Mouse (Mus musculus) limb, embryonic 11.5 days (tissue): ENCODE results near the gene Nek6. TPM values are rescaled to one million over a fixed set of nuclear protein-coding genes. Genes with fewer than 3 reads are reported as not detected.

ENCODE experiments used
- ATAC-seq: fragments of 200-750 bp; cut with Nextera tagmentation; 2 replicates; pipeline ENCODE4 v1.8.0; 2017; ENCODE audit warnings: low read depth; ENCODE audit not compliant: insufficient number of reproducible peaks, low FRiP score, low TSS enrichment
- DNase-seq: peaks from one replicate; pipeline ENCODE4 v3.0.0-alpha.2; 2015; ENCODE audit warnings: low spot score
- H3K27ac ChIP-seq: fragments of 300-500 bp; sonication (generic); replicated peaks from 2 replicates; pipeline ENCODE4 v1.5.1; 2014; ENCODE audit warnings: low read depth, mild to moderate bottlenecking, low read length
- H3K27me3 ChIP-seq: fragments of 300-500 bp; sonication (generic); 2 replicates; pipeline ENCODE4 v1.6.1; 2014; ENCODE audit warnings: mild to moderate bottlenecking, low read length, mixed read lengths; ENCODE audit not compliant: control insufficient read depth, insufficient read depth
- H3K36me3 ChIP-seq: fragments of 300-500 bp; sonication (generic); 2 replicates; pipeline ENCODE4 v1.6.1; 2014; ENCODE audit warnings: mild to moderate bottlenecking, low read length, moderate library complexity, mixed read lengths; ENCODE audit not compliant: control insufficient read depth, insufficient read depth
- H3K4me1 ChIP-seq: fragments of 300-500 bp; sonication (generic); 2 replicates; pipeline ENCODE4 v1.6.1; 2014; ENCODE audit warnings: low read length, mixed read lengths; ENCODE audit not compliant: control insufficient read depth, insufficient read depth
- H3K4me2 ChIP-seq: fragments of 300-500 bp; sonication (generic); 2 replicates; pipeline ENCODE4 v1.6.1; 2014; ENCODE audit warnings: low read depth, mild to moderate bottlenecking, moderate library complexity; ENCODE audit not compliant: severe bottlenecking
- H3K4me3 ChIP-seq: fragments of 300-500 bp; sonication (generic); 2 replicates; pipeline ENCODE4 v1.5.1; 2014; ENCODE audit warnings: low read depth, low read length
- H3K9ac ChIP-seq: fragments of 300-500 bp; sonication (generic); 2 replicates; pipeline ENCODE4 v1.6.1; 2014; ENCODE audit warnings: mild to moderate bottlenecking, low read length
- H3K9me3 ChIP-seq: fragments of 300-500 bp; sonication (generic); 2 replicates; pipeline ENCODE4 v1.6.1; 2016; ENCODE audit warnings: low read length; ENCODE audit not compliant: control insufficient read depth
- WGBS: fragments of 180-500 bp; shearing (Covaris S2); extraction: QIAGEN DNeasy Blood & Tissue Kit; methylation state at CpG from one replicate; pipeline ENCODE4 v1.1.7; 2014; 5-methylcytosine and 5-hydroxymethylcytosine counted together
- polyA plus RNA-seq: library from polyadenylated mRNA; unstranded; fragments of >200 nt; fragmentation: Nextera tagmentation; extraction: Ambion mirVana; gene quantifications from 2 replicates; pipeline ENCODE4 v1.2.1, GENCODE M21; 2014

The Nek6 gene
- polyA plus RNA-seq, 1 experiment from 2014 or later = 108 TPM

DNA sequence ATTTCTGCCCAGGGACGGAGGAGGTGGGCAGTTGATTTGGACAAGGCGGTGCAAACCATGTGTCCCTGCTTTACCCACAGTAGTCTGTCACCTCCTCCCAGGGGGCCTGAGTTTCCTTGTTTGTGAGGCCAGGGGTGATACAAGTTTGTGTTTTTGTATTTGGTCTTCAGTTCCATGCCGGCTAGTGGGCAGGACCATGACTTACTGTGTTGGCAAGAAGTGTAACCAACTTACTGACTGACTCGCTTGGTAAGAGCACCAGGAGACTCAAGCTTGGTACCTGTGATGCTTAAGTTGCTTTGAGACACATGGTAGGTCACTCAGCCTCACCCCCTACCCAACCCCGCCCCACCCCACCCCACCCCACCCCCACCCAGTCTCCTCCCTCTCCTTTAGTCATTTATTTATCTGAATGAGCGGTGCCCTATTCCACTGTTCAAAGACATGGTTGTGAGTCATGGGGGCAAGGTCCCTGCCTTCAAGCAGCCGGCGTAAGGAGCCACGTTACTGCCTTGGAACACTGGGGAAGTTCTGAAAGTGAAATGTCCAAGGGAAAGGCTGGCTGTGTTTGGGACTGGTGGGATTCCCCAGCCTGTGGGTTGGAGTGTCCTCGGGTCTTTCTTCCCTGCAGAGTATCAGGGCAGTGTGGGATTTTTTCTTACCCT is 12.5 kb downstream of the Nek6 start:
- no peaks in the 10 kb centered on the region for H3K9me3 ChIP-seq
- 85% methylated on average over 10 of the region's 10 CpGs for WGBS
- H3K4me1 ChIP-seq = no peaks in the 10 kb centered on the region
- H3K4me2 ChIP-seq = no peak overlapping the region
- H3K27me3 ChIP-seq = no peaks in the 10 kb centered on the region
- ATAC-seq (no peak), DNase-seq (no peak)
- no peak overlapping the region for H3K4me3 ChIP-seq
- H3K27ac ChIP-seq = no peak overlapping the region
- no peaks in the 10 kb centered on the region for H3K36me3 ChIP-seq
- no peak overlapping the region for H3K9ac ChIP-seq

GRCm38 (mm10) chr2:38525034-38525433 is 13.6 kb downstream of the Nek6 start:
- H3K27ac ChIP-seq = no peak overlapping the region
- H3K27me3 ChIP-seq = no peaks in the 10 kb centered on the region
- no peak overlapping the region for H3K9ac ChIP-seq
- H3K4me2 ChIP-seq = no peak overlapping the region
- H3K9me3 ChIP-seq = no peaks in the 10 kb centered on the region
- H3K4me1 ChIP-seq = no peaks in the 10 kb centered on the region; the same call in 1 of the 2 replicates
- no peak for ATAC-seq
- no peak overlapping the region for H3K4me3 ChIP-seq
- no peaks in the 10 kb centered on the region for H3K36me3 ChIP-seq
- WGBS = 90% methylated on average over 3 of the region's 3 CpGs
- no peak for DNase-seq

GRCm38 (mm10) chr2:38529582-38530152 is 18.2 kb downstream of the Nek6 start:
- WGBS = 71% methylated on average over 14 of the region's 14 CpGs

DNA sequence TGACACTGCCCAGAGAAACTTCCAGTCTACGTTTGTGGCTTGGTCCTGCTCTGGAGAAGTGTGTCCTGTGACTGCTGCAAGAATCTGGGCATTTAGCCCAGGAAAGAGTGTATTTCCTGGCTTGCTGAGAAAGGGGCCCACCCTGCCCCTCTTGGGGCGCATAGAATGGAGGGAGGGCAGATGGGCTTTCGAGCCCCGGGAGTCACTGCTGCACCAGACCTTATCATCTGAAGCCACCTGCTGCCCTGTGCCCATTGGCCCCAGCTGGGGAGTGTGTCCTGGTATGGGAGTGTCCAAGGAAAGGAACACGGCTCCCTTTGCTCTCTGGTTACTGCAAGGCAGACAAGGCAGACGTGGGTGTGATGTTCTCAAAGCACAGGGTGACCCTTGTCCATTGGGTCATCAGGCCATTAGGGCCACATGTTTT is 19.5 kb downstream of the Nek6 start:
- WGBS = 46% methylated on average over 6 of the region's 6 CpGs
- Histone ChIP-seq H3K4me3 (no peak overlapping the region), H3K27me3 (no peaks in the 10 kb centered on the region), H3K4me1 (no peaks in the 10 kb centered on the region; the same call in 1 of the 2 replicates), H3K4me2 (no peak overlapping the region), H3K9ac (no peak overlapping the region), H3K36me3 (no peaks in the 10 kb centered on the region), H3K27ac (no peak overlapping the region), H3K9me3 (no peaks in the 10 kb centered on the region)
- ATAC-seq (no peak), DNase-seq (no peak)

More at GRCm38 (mm10) chr2:38529582-38530152, 18.2 kb downstream of the Nek6 start:
- H3K27ac ChIP-seq = no peak overlapping the region
- H3K27me3 ChIP-seq = no peaks in the 10 kb centered on the region
- no peaks in the 10 kb centered on the region for H3K36me3 ChIP-seq
- H3K4me1 ChIP-seq = no peaks in the 10 kb centered on the region; the same call in 1 of the 2 replicates
- ATAC-seq (peak; percentile 31; the same call in 1 of the 2 replicates), DNase-seq (no peak)
- no peak overlapping the region for H3K9ac ChIP-seq
- no peak overlapping the region for H3K4me3 ChIP-seq
- no peak overlapping the region for H3K4me2 ChIP-seq
- no peaks in the 10 kb centered on the region for H3K9me3 ChIP-seq

- Histone ChIP-seq H3K27ac (no peak overlapping the region), H3K36me3 (no peaks in the 10 kb centered on the region), H3K4me3 (no peak overlapping the region), H3K27me3 (no peaks in the 10 kb centered on the region), H3K4me1 (peaks cover 6% of the 10 kb centered on the region), H3K4me2 (no peak overlapping the region), H3K9me3 (no peaks in the 10 kb centered on the region), H3K9ac (no peak overlapping the region)
- ATAC-seq (no peak), DNase-seq (no peak)
- WGBS = 78% methylated on average over 6 of the region's 6 CpGs
Observed at GRCm38 (mm10) chr2:38533322-38533721, 21.9 kb downstream of the Nek6 start.

DNA sequence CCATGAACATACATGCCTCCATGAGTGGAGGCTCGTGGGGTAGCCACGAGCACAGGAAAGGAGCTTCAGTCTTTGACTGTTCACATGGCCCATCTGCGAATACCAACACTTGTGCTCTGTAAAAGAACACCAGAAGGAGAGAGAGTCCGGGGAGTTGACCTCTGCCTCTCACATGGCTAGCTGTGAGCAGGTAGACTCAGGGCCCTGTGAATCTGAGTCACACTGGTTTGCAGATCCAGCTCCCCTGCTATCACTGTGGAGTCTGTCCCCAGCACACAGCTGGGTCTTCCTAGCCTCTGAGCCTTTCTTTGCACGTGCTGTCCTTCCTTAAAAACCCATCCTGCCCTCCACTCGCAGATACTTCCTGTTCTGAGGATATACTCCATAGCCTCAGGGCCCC is 22.3 kb downstream of the Nek6 start:
- Histone ChIP-seq H3K36me3 (no peaks in the 10 kb centered on the region), H3K27ac (no peak overlapping the region), H3K9me3 (no peaks in the 10 kb centered on the region), H3K9ac (no peak overlapping the region), H3K4me2 (no peak overlapping the region), H3K27me3 (no peaks in the 10 kb centered on the region), H3K4me1 (peaks cover 6% of the 10 kb centered on the region), H3K4me3 (no peak overlapping the region)
- ATAC-seq = no peak
- DNase-seq = no peak
- 75% methylated on average over 6 of the region's 6 CpGs for WGBS

DNA sequence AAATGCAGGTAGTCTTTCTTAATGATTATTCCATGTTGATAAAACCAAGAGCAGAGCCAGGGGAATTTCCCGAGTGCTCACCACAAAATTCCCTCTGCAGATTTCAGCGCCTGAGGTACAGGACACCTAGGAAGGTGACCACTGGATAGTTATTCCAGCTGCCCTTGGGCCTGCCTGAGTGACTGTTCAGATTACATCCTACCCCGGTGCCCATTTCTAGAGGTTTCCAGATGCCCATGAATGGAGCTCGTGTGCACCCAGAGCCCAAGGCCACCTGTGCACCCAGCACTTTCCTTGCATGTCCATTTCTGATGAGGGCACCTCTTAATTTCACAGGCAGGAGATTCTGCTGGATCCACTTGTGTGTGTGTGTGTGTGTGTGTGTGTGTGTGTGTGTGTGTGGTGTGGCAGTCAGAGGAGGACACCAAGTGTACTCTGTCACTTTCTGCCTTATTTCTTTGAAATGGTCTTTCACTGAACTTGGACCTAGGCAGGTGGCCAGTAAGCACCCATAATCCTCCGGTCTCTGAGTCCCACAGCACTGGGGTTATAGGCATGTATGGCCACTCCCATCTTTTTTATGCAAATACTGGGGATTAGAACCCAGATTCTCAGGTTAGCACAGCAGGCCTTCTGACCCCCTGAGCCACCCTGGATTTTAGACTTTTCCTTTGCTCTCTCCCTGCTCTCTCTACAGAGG is 22.9 kb downstream of the Nek6 start:
- WGBS = 86% methylated on average over 5 of the region's 5 CpGs
- no peaks in the 10 kb centered on the region for H3K36me3 ChIP-seq
- no peak overlapping the region for H3K4me3 ChIP-seq
- no peak overlapping the region for H3K9ac ChIP-seq
- H3K27ac ChIP-seq = no peak overlapping the region
- DNase-seq (no peak), ATAC-seq (no peak)
- no peak overlapping the region for H3K4me2 ChIP-seq
- H3K9me3 ChIP-seq = no peaks in the 10 kb centered on the region
- H3K4me1 ChIP-seq = peaks cover 6% of the 10 kb centered on the region
- H3K27me3 ChIP-seq = no peaks in the 10 kb centered on the region

DNA sequence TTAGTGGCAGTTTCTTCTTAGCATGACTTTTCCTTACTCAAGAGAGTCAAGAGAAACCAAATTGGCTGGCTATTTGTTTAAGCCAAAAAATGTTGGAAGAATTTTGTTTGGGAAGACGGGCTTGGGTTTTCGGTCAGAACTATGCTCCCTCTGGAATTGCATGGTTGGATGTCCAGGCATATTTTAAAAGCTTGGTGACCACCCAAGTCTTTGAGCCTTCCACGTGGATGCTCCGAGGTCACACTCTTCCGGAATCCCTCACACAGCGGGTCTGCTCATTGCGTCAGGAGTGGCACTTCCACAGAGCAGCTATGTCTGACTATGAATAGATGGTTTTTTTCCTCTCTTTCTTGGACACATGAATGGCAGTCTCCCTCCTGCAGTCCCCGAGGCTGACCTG is 23.6 kb downstream of the Nek6 start:
- no peak overlapping the region for H3K4me2 ChIP-seq
- no peaks in the 10 kb centered on the region for H3K9me3 ChIP-seq
- H3K27ac ChIP-seq = no peak overlapping the region
- H3K4me1 ChIP-seq = peaks cover 6% of the 10 kb centered on the region
- no peaks in the 10 kb centered on the region for H3K27me3 ChIP-seq
- 85% methylated on average over 8 of the region's 8 CpGs for WGBS
- no peak overlapping the region for H3K4me3 ChIP-seq
- DNase-seq (no peak), ATAC-seq (no peak)
- no peak overlapping the region for H3K9ac ChIP-seq
- no peaks in the 10 kb centered on the region for H3K36me3 ChIP-seq
